Mouse (Mus musculus): ENCODE measurements at regions not wholly inside any gene's neighbourhood (a gene's known extent, or its start where the extent isn't known, plus 50 kb on each side); places are given as distances from the start of the nearest gene placed in this dataset.

GRCm38 (mm10) chr8:49946919-49947612, 1103.3 kb upstream of the Tenm3 start:
- Histone ChIP-seq H3K27me3 (replicated peaks; ENCODE audit: control insufficient read depth, insufficient read depth, low read length) (no peaks in the 10 kb centered on the region), H3K36me3 (ENCODE audit: control insufficient read depth, insufficient read depth, low read length) (no peaks in the 10 kb centered on the region), H3K9me3 (ENCODE audit: control insufficient read depth, low read length) (no peaks in the 10 kb centered on the region), H3K9ac (ENCODE audit: low read depth, low read length) (no peak overlapping the region), H3K4me2 (ENCODE audit: low read depth, low read length) (no peak overlapping the region), H3K4me3 (ENCODE audit: low read depth, low read length) (no peak overlapping the region), H3K4me1 (ENCODE audit: control insufficient read depth, insufficient read depth, low read length) (no peaks in the 10 kb centered on the region), H3K27ac (replicated peaks; ENCODE audit: low read depth, low read length) (no peak overlapping the region)
- ATAC-seq (ENCODE audit: low read depth): no peak
- WGBS: 90% methylated on average over 5 of the region's 5 CpGs
- DNase-seq (ENCODE audit: low spot score): no peak

DNA sequence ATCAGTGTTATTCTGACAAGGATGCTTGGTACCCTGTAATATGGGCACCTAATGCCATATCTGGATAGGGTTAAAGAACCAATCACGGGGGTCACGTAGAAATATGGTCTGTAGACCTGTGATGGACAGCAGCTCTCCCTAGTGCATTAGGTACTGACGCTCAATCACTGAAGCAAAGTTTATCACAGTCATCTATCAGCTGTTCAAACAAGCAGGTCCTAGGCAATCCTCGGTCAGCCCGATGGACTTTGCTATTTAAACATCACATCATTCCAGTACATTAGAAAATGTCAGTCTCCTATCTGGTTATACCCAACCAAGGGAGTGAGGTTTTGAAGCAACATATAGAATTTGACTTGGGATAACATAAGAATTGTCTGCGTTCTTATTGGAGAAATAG, 1088.4 kb upstream of the Tenm3 start:
- Histone ChIP-seq H3K4me3 (ENCODE audit: low read depth, low read length) (no peak overlapping the region), H3K36me3 (ENCODE audit: control insufficient read depth, insufficient read depth, low read length) (no peaks in the 10 kb centered on the region), H3K9me3 (ENCODE audit: control insufficient read depth, low read length) (no peaks in the 10 kb centered on the region), H3K4me1 (ENCODE audit: control insufficient read depth, insufficient read depth, low read length) (no peaks in the 10 kb centered on the region), H3K27me3 (replicated peaks; ENCODE audit: control insufficient read depth, insufficient read depth, low read length) (no peaks in the 10 kb centered on the region), H3K4me2 (ENCODE audit: low read depth, low read length) (no peak overlapping the region), H3K27ac (replicated peaks; ENCODE audit: low read depth, low read length) (no peak overlapping the region), H3K9ac (ENCODE audit: low read depth, low read length) (no peak overlapping the region)
- ATAC-seq (ENCODE audit: low read depth) (no peak), DNase-seq (ENCODE audit: low spot score) (no peak)
- 83% methylated on average over 6 of the region's 6 CpGs for WGBS

- no peaks in the 10 kb centered on the region for H3K27me3 ChIP-seq (replicated peaks; ENCODE audit: control insufficient read depth, insufficient read depth, low read length)
- no peak for ATAC-seq (ENCODE audit: low read depth)
- H3K4me1 ChIP-seq (ENCODE audit: control insufficient read depth, insufficient read depth, low read length): peaks cover 8% of the 10 kb centered on the region; the same call in 1 of the 2 replicates
- H3K4me3 ChIP-seq (ENCODE audit: low read depth, low read length): no peak overlapping the region
- 39% methylated on average over 9 of the region's 9 CpGs for WGBS
- H3K36me3 ChIP-seq (ENCODE audit: control insufficient read depth, insufficient read depth, low read length): no peaks in the 10 kb centered on the region
- no peak overlapping the region for H3K4me2 ChIP-seq (ENCODE audit: low read depth, low read length)
- H3K9me3 ChIP-seq (ENCODE audit: control insufficient read depth, low read length): no peaks in the 10 kb centered on the region
- H3K27ac ChIP-seq (replicated peaks; ENCODE audit: low read depth, low read length): no peak overlapping the region
- no peak overlapping the region for H3K9ac ChIP-seq (ENCODE audit: low read depth, low read length)
- peak; percentile 25 for DNase-seq (ENCODE audit: low spot score)
Observed at GRCm38 (mm10) chr8:49926402-49927172, 1082.8 kb upstream of the Tenm3 start.

DNA sequence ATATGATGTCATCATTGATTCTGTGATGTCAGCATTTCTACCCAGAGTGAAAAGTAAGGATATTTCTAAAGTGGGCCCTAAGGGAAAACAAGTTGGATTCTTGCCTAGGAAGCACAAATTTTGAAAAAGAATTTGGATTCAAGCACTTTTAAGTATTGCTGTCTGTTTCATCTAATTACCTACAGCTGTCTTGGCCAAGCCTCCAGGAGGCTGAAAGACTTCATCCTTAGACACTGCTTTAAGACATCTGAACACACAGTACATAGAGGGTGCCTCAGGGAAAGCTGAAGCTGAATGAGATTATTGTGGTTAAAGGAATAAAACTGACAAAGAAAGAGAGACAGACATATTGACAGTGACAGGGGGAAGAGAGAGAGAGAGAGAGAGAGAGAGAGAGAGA, 1061.3 kb upstream of the Tenm3 start:
- H3K27me3 ChIP-seq (replicated peaks; ENCODE audit: control insufficient read depth, insufficient read depth, low read length): no peaks in the 10 kb centered on the region
- H3K9ac ChIP-seq (ENCODE audit: low read depth, low read length): no peak overlapping the region
- peak; percentile 74 for DNase-seq (ENCODE audit: low spot score)
- H3K27ac ChIP-seq (replicated peaks; ENCODE audit: low read depth, low read length): no peak overlapping the region
- H3K36me3 ChIP-seq (ENCODE audit: control insufficient read depth, insufficient read depth, low read length): no peaks in the 10 kb centered on the region
- peaks cover 12% of the 10 kb centered on the region for H3K4me1 ChIP-seq (ENCODE audit: control insufficient read depth, insufficient read depth, low read length)
- peak; percentile 47; the same call in 1 of the 2 replicates for ATAC-seq (ENCODE audit: low read depth)
- H3K4me2 ChIP-seq (ENCODE audit: low read depth, low read length): no peak overlapping the region
- no peak overlapping the region for H3K4me3 ChIP-seq (ENCODE audit: low read depth, low read length)
- no peaks in the 10 kb centered on the region; the same call in 1 of the 2 replicates for H3K9me3 ChIP-seq (ENCODE audit: control insufficient read depth, low read length)

- no peaks in the 10 kb centered on the region for H3K27me3 ChIP-seq (replicated peaks; ENCODE audit: control insufficient read depth, insufficient read depth, low read length)
- DNase-seq (ENCODE audit: low spot score) (peak; percentile 2), ATAC-seq (ENCODE audit: low read depth) (no peak)
- H3K9ac ChIP-seq (ENCODE audit: low read depth, low read length): no peak overlapping the region
- no peak overlapping the region for H3K4me3 ChIP-seq (ENCODE audit: low read depth, low read length)
- 0 out of 2 replicates have a peak overlapping the region, but pooled peaks have one; percentile 48 for H3K27ac ChIP-seq (replicated peaks; ENCODE audit: low read depth, low read length)
- no peaks in the 10 kb centered on the region for H3K36me3 ChIP-seq (ENCODE audit: control insufficient read depth, insufficient read depth, low read length)
- WGBS: 41% methylated on average over 6 of the region's 6 CpGs
- H3K4me2 ChIP-seq (ENCODE audit: low read depth, low read length): no peak overlapping the region
- no peaks in the 10 kb centered on the region; the same call in 1 of the 2 replicates for H3K9me3 ChIP-seq (ENCODE audit: control insufficient read depth, low read length)
- peaks cover 12% of the 10 kb centered on the region for H3K4me1 ChIP-seq (ENCODE audit: control insufficient read depth, insufficient read depth, low read length)
Observed at GRCm38 (mm10) chr8:49902032-49902431, 1058.3 kb upstream of the Tenm3 start.

- no peak overlapping the region for H3K4me2 ChIP-seq (ENCODE audit: low read depth, low read length)
- H3K9me3 ChIP-seq (ENCODE audit: control insufficient read depth, low read length): no peaks in the 10 kb centered on the region; the same call in 1 of the 2 replicates
- H3K27ac ChIP-seq (replicated peaks; ENCODE audit: low read depth, low read length): no peak overlapping the region
- peak; percentile 75 for DNase-seq (ENCODE audit: low spot score)
- WGBS: 18% methylated on average over 9 of the region's 9 CpGs
- no peak overlapping the region for H3K4me3 ChIP-seq (ENCODE audit: low read depth, low read length)
- no peak overlapping the region for H3K9ac ChIP-seq (ENCODE audit: low read depth, low read length)
- peaks cover 12% of the 10 kb centered on the region for H3K4me1 ChIP-seq (ENCODE audit: control insufficient read depth, insufficient read depth, low read length)
- ATAC-seq (ENCODE audit: low read depth): peak; percentile 89; the same call in 1 of the 2 replicates
- no peaks in the 10 kb centered on the region for H3K27me3 ChIP-seq (replicated peaks; ENCODE audit: control insufficient read depth, insufficient read depth, low read length)
- H3K36me3 ChIP-seq (ENCODE audit: control insufficient read depth, insufficient read depth, low read length): no peaks in the 10 kb centered on the region
Observed at GRCm38 (mm10) chr8:49901601-49902000, 1057.8 kb upstream of the Tenm3 start.
